ENCODE assay signal across 8 mouse cellular contexts in genomic region chr13:63242401-63243192, GRCm38 (mm10).
DNase-seq lines count a peak whose midpoint lies in the region; ATAC-seq and TF ChIP-seq lines count a peak whose summit lies in the region.

No protein-coding gene starts in this region.

- intact Hi-C loops in heart, postnatal 25 days (cut with DNase I), result loop anchor here (5.0 kb wide), 2 partner anchors 50 to 195 kb away; no protein-coding TSS in a partner anchor

- H3K27ac ChIP-seq in bone marrow macrophage, adult 2 months (ENCODE audit: insufficient read depth, low read depth, low read length), result peak overlapping the region; percentile 64
- no peak overlapping the region for H3K27ac ChIP-seq in hindbrain, embryonic 14.5 days
- peak overlapping the region; percentile 98 for H3K27ac ChIP-seq in limb, embryonic 15.5 days
- H3K27ac ChIP-seq in forebrain, embryonic 14.5 days (ENCODE audit: low read depth, low read length), result no peak overlapping the region

- peak; percentile 71 to 84 for DNase-seq in heart, adult 18-20 months
- DNase-seq in heart, postnatal 25 days (ENCODE audit: low spot score), result no peak
- DNase-seq in hindbrain, embryonic 14.5 days (ENCODE audit: low spot score), result no peak
- no peak for DNase-seq in forebrain, embryonic 14.5 days (ENCODE audit: low spot score)

- no peak overlapping the region; the same call in 1 of the 2 replicates for H3K9ac ChIP-seq in hindbrain, embryonic 14.5 days
- peak overlapping the region; percentile 94 for H3K9ac ChIP-seq in limb, embryonic 15.5 days
- no peak overlapping the region for H3K9ac ChIP-seq in forebrain, embryonic 14.5 days (ENCODE audit: low read length)

- H3K27me3 ChIP-seq in hindbrain, embryonic 14.5 days (ENCODE audit: control insufficient read depth, insufficient read depth, low read length), result no peaks in the 10 kb centered on the region
- no peaks in the 10 kb centered on the region for H3K27me3 ChIP-seq in limb, embryonic 15.5 days
- H3K27me3 ChIP-seq in forebrain, embryonic 14.5 days (replicated peaks; ENCODE audit: control insufficient read depth, insufficient read depth, low read length), result no peaks in the 10 kb centered on the region

- no peak for TF ChIP-seq POLR2A in bone marrow macrophage, adult 2 months (IDR thresholded peaks at IDR 0.05; ENCODE audit: borderline replicate concordance, low read depth, low read length)

- no peak for TF ChIP-seq CTCF in bone marrow macrophage, adult 2 months (IDR thresholded peaks at IDR 0.05; ENCODE audit: low read depth, low read length)

- WGBS in hindbrain, embryonic 14.5 days, result 79% methylated on average over 10 of the region's 10 CpGs
- 17% methylated on average over 10 of the region's 10 CpGs for WGBS in limb, embryonic 15.5 days
- 82% methylated on average over 10 of the region's 10 CpGs for WGBS in forebrain, embryonic 14.5 days

- H3K9me3 ChIP-seq in hindbrain, embryonic 14.5 days (ENCODE audit: control insufficient read depth, low read length), result no peaks in the 10 kb centered on the region
- no peaks in the 10 kb centered on the region for H3K9me3 ChIP-seq in limb, embryonic 15.5 days
- no peaks in the 10 kb centered on the region for H3K9me3 ChIP-seq in forebrain, embryonic 14.5 days (replicated peaks; ENCODE audit: control insufficient read depth, low read length)

- H3K4me1 ChIP-seq in bone marrow macrophage, adult 2 months (ENCODE audit: control insufficient read depth, insufficient read depth, low read length), result peaks cover 15% of the 10 kb centered on the region
- peaks cover 29% of the 10 kb centered on the region for H3K4me1 ChIP-seq in hindbrain, embryonic 14.5 days (replicated peaks; ENCODE audit: control insufficient read depth, insufficient read depth, low read length)
- H3K4me1 ChIP-seq in limb, embryonic 15.5 days, result peaks cover 49% of the 10 kb centered on the region
- H3K4me1 ChIP-seq in forebrain, embryonic 14.5 days (ENCODE audit: control insufficient read depth, insufficient read depth, low read length), result peaks cover 26% of the 10 kb centered on the region

- no peak for ATAC-seq in hindbrain, embryonic 14.5 days (ENCODE audit: low FRiP score)
- no peak for ATAC-seq in limb, embryonic 15.5 days (ENCODE audit: insufficient number of reproducible peaks, low FRiP score, low TSS enrichment, low read depth)
- no peak for ATAC-seq in forebrain, embryonic 14.5 days
- ATAC-seq in megakaryocyte-erythroid progenitor cell, adult 5-6 weeks (replicated peaks; ENCODE audit: low FRiP score, low TSS enrichment, poor library complexity, severe bottlenecking), result no peak
- no peak for ATAC-seq in activated CD4-positive, CD25-positive, alpha-beta regulatory T cell, adult 4 months

- no peaks in the 10 kb centered on the region; the same call in 1 of the 2 replicates for H3K36me3 ChIP-seq in hindbrain, embryonic 14.5 days (replicated peaks; ENCODE audit: control insufficient read depth, insufficient read depth)
- peaks cover 3% of the 10 kb centered on the region; the same call in 1 of the 2 replicates for H3K36me3 ChIP-seq in limb, embryonic 15.5 days
- no peaks in the 10 kb centered on the region for H3K36me3 ChIP-seq in forebrain, embryonic 14.5 days (ENCODE audit: control insufficient read depth, insufficient read depth, low read length)

- peak overlapping the region; percentile 63 for H3K4me2 ChIP-seq in hindbrain, embryonic 14.5 days (replicated peaks)
- peak overlapping the region; percentile 69 for H3K4me2 ChIP-seq in limb, embryonic 15.5 days
- H3K4me2 ChIP-seq in forebrain, embryonic 14.5 days (ENCODE audit: low read length), result no peak overlapping the region

- H3K4me3 ChIP-seq in bone marrow macrophage, adult 2 months (ENCODE audit: insufficient read depth, low read length), result peak overlapping the region; percentile 93
- H3K4me3 ChIP-seq in hindbrain, embryonic 14.5 days (replicated peaks; ENCODE audit: low read length), result 0 out of 2 replicates have a peak overlapping the region, but pooled peaks have one; percentile 1
- H3K4me3 ChIP-seq in limb, embryonic 15.5 days, result peak overlapping the region; percentile 81
- no peak overlapping the region for H3K4me3 ChIP-seq in forebrain, embryonic 14.5 days (ENCODE audit: low read depth, low read length)

Comparison
In these comparisons a context has a peak if more than half of its experiments do, and no peak if none do; other contexts are left out.
1. DNase-seq: peak in heart, adult 18-20 months (2 of 2); none in heart, postnatal 25 days (single experiment), hindbrain, embryonic 14.5 days (single experiment) and forebrain, embryonic 14.5 days (single experiment).
2. H3K27ac ChIP-seq: peak in bone marrow macrophage, adult 2 months (single experiment) and limb, embryonic 15.5 days (single experiment); none in hindbrain, embryonic 14.5 days (single experiment) and forebrain, embryonic 14.5 days (single experiment).